Mouse (Mus musculus): ENCODE measurements around the gene Furin.

DNA sequence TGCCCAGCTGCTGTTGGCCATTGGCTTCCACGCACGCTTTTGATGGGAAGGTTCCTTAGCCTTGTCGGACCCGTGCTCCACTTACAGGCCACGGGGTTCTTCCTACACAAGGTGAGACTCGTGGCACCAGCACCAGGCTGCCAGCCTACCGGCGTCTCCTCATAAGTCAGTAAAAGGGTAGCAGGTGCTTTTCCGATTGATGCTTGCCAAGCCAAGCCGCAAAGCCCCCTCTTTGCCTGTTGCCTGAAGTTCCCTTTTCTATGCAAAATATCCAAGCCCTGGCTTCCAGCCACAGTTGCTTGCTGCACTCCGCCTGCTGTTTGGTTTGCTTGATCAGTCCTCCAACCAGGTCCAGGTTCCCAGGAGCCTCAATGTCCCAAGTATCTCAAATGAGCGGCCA, 31.4 kb downstream of the Furin start:
- TF ChIP-seq CTCF (IDR thresholded peaks at IDR 0.05; ENCODE audit: extremely low read depth, insufficient read length, insufficient replicate concordance, low read depth, low read length) (no peak), POLR2A (IDR thresholded peaks at IDR 0.05; ENCODE audit: low read depth, low read length) (no peak)

Measured in small intestine, adult 2 months (tissue).